Mouse (Mus musculus): ENCODE results near the gene Srsf1. TPM values are rescaled to one million over a fixed set of nuclear protein-coding genes. Genes with fewer than 3 reads are reported as not detected.

The Srsf1 gene
- 511 and 547 TPM in 2 replicates for polyA plus RNA-seq (2011; ENCODE audit: insufficient read depth, insufficient read length, low read depth, missing spikeins)

GRCm38 (mm10) chr11:88046944-88047794 lies at the start of gene Srsf1:
Gene Srsf1 (plus strand): TSS chr11:88047373.
- H3K27me3 ChIP-seq (ENCODE audit: control insufficient read depth, insufficient read depth, low read length, poor library complexity, severe bottlenecking), result no peaks in the 10 kb centered on the region
- TF ChIP-seq POLR2A (IDR thresholded peaks at IDR 0.05; ENCODE audit: insufficient read depth, low read length) (peak; percentile 57), EP300 (IDR thresholded peaks at IDR 0.05; ENCODE audit: insufficient read depth, low read depth, low read length) (peak; percentile 52; the same call in 1 of the 2 replicates), CTCF (IDR thresholded peaks at IDR 0.05; ENCODE audit: low read depth, low read length) (no peak)
- H3K27ac ChIP-seq (ENCODE audit: insufficient read depth, low read length), result peak within 1 kb of the TSS; percentile 89
- H3K4me3 ChIP-seq (ENCODE audit: low read depth, low read length), result peak within 1 kb of the TSS; percentile 92
- H3K36me3 ChIP-seq (ENCODE audit: control insufficient read depth, insufficient read depth, low read length, poor library complexity, severe bottlenecking), result peaks cover 31% of the 10 kb centered on the region
- H3K9me3 ChIP-seq (replicated peaks; ENCODE audit: control insufficient read depth, insufficient read depth, low read length, poor library complexity, severe bottlenecking), result no peaks in the 10 kb centered on the region
- no peaks in the 10 kb centered on the region for H3K4me1 ChIP-seq (ENCODE audit: control insufficient read depth, insufficient read depth, low read length)
- peak within 1 kb of the TSS; percentile 98 for H3K9ac ChIP-seq (ENCODE audit: low read depth, poor library complexity, severe bottlenecking)

- H3K36me3 ChIP-seq (ENCODE audit: control insufficient read depth, insufficient read depth, low read length, poor library complexity, severe bottlenecking), result no peaks in the 10 kb centered on the region
- no peaks in the 10 kb centered on the region for H3K27me3 ChIP-seq (ENCODE audit: control insufficient read depth, insufficient read depth, low read length, poor library complexity, severe bottlenecking)
- H3K4me1 ChIP-seq (ENCODE audit: control insufficient read depth, insufficient read depth, low read length), result no peaks in the 10 kb centered on the region
- no peak overlapping the region for H3K27ac ChIP-seq (ENCODE audit: insufficient read depth, low read length)
- no peaks in the 10 kb centered on the region; the same call in 1 of the 2 replicates for H3K9me3 ChIP-seq (replicated peaks; ENCODE audit: control insufficient read depth, insufficient read depth, low read length, poor library complexity, severe bottlenecking)
- TF ChIP-seq CTCF (IDR thresholded peaks at IDR 0.05; ENCODE audit: low read depth, low read length), result peak; percentile 37
- TF ChIP-seq EP300 (IDR thresholded peaks at IDR 0.05; ENCODE audit: insufficient read depth, low read depth, low read length), result no peak
- no peak overlapping the region for H3K4me3 ChIP-seq (ENCODE audit: low read depth, low read length)
- no peak overlapping the region for H3K9ac ChIP-seq (ENCODE audit: low read depth, poor library complexity, severe bottlenecking)
Measured at GRCm38 (mm10) chr11:87999751-88000150, 47.4 kb upstream of the Srsf1 start.

GRCm38 (mm10) chr11:88002738-88003137 lies 44.4 kb upstream of the Srsf1 start:
- no peaks in the 10 kb centered on the region for H3K36me3 ChIP-seq (ENCODE audit: control insufficient read depth, insufficient read depth, low read length, poor library complexity, severe bottlenecking)
- no peaks in the 10 kb centered on the region for H3K27me3 ChIP-seq (ENCODE audit: control insufficient read depth, insufficient read depth, low read length, poor library complexity, severe bottlenecking)
- no peak overlapping the region for H3K27ac ChIP-seq (ENCODE audit: insufficient read depth, low read length)
- no peaks in the 10 kb centered on the region for H3K4me1 ChIP-seq (ENCODE audit: control insufficient read depth, insufficient read depth, low read length)
- no peak overlapping the region for H3K4me3 ChIP-seq (ENCODE audit: low read depth, low read length)
- TF ChIP-seq CTCF (IDR thresholded peaks at IDR 0.05; ENCODE audit: low read depth, low read length), result no peak
- TF ChIP-seq EP300 (IDR thresholded peaks at IDR 0.05; ENCODE audit: insufficient read depth, low read depth, low read length), result no peak
- TF ChIP-seq POLR2A (IDR thresholded peaks at IDR 0.05; ENCODE audit: insufficient read depth, low read length), result no peak
- H3K9ac ChIP-seq (ENCODE audit: low read depth, poor library complexity, severe bottlenecking), result no peak overlapping the region
- no peaks in the 10 kb centered on the region; the same call in 1 of the 2 replicates for H3K9me3 ChIP-seq (replicated peaks; ENCODE audit: control insufficient read depth, insufficient read depth, low read length, poor library complexity, severe bottlenecking)

GRCm38 (mm10) chr11:88004123-88004522 lies 43.0 kb upstream of the Srsf1 start:
- H3K4me3 ChIP-seq (ENCODE audit: low read depth, low read length), result no peak overlapping the region
- H3K27me3 ChIP-seq (ENCODE audit: control insufficient read depth, insufficient read depth, low read length, poor library complexity, severe bottlenecking), result no peaks in the 10 kb centered on the region
- no peak overlapping the region for H3K27ac ChIP-seq (ENCODE audit: insufficient read depth, low read length)
- H3K4me1 ChIP-seq (ENCODE audit: control insufficient read depth, insufficient read depth, low read length), result no peaks in the 10 kb centered on the region
- TF ChIP-seq EP300 (IDR thresholded peaks at IDR 0.05; ENCODE audit: insufficient read depth, low read depth, low read length), result no peak
- TF ChIP-seq CTCF (IDR thresholded peaks at IDR 0.05; ENCODE audit: low read depth, low read length), result no peak
- no peak for TF ChIP-seq POLR2A (IDR thresholded peaks at IDR 0.05; ENCODE audit: insufficient read depth, low read length)
- H3K9me3 ChIP-seq (replicated peaks; ENCODE audit: control insufficient read depth, insufficient read depth, low read length, poor library complexity, severe bottlenecking), result no peaks in the 10 kb centered on the region; the same call in 1 of the 2 replicates
- H3K36me3 ChIP-seq (ENCODE audit: control insufficient read depth, insufficient read depth, low read length, poor library complexity, severe bottlenecking), result no peaks in the 10 kb centered on the region
- H3K9ac ChIP-seq (ENCODE audit: low read depth, poor library complexity, severe bottlenecking), result no peak overlapping the region

GRCm38 (mm10) chr11:88008641-88009040 lies 38.5 kb upstream of the Srsf1 start:
- Histone ChIP-seq H3K4me3 (ENCODE audit: low read depth, low read length) (no peak overlapping the region), H3K4me1 (ENCODE audit: control insufficient read depth, insufficient read depth, low read length) (no peaks in the 10 kb centered on the region), H3K27ac (ENCODE audit: insufficient read depth, low read length) (0 out of 2 replicates have a peak overlapping the region, but pooled peaks have one; percentile 22), H3K9ac (ENCODE audit: low read depth, poor library complexity, severe bottlenecking) (no peak overlapping the region), H3K27me3 (ENCODE audit: control insufficient read depth, insufficient read depth, low read length, poor library complexity, severe bottlenecking) (no peaks in the 10 kb centered on the region), H3K9me3 (replicated peaks; ENCODE audit: control insufficient read depth, insufficient read depth, low read length, poor library complexity, severe bottlenecking) (no peaks in the 10 kb centered on the region), H3K36me3 (ENCODE audit: control insufficient read depth, insufficient read depth, low read length, poor library complexity, severe bottlenecking) (no peaks in the 10 kb centered on the region)
- TF ChIP-seq POLR2A (IDR thresholded peaks at IDR 0.05; ENCODE audit: insufficient read depth, low read length), result no peak
- no peak for TF ChIP-seq CTCF (IDR thresholded peaks at IDR 0.05; ENCODE audit: low read depth, low read length)
- no peak for TF ChIP-seq EP300 (IDR thresholded peaks at IDR 0.05; ENCODE audit: insufficient read depth, low read depth, low read length)

Measured in ES-Bruce4 (cell line).